Mouse (Mus musculus) cerebellum, adult 9-10 months (tissue): ENCODE measurements at regions not wholly inside any gene's neighbourhood (a gene's known extent, or its start where the extent isn't known, plus 50 kb on each side); places are given as distances from the start of the nearest gene placed in this dataset.

Source experiments
- DNase-seq: peaks from one replicate; pipeline ENCODE4 v3.0.0; 2022

GRCm38 (mm10) chr12:27060899-27061762 lies 281.2 kb downstream of the Sox11 start:
- DNase-seq, result no peak

DNA sequence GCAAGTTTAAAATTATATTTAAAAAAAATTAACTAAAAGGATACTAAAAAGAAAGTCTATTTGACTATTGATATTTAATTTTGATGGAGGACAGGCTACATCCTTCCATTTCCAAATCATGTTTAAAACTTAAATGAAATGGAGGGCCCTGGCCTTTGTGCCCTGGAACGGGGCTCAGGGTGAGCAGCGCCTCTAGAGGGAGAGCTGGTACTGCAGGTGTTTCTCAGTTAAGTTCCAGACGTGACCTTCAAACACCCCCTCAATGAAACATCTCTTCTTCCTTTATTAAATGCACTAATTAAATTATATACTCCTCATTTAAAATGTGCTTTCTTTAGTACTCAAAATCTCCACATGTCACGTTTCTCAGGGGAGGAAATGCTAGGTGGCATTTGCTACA lies 282.5 kb downstream of the Sox11 start:
- no peak for DNase-seq

DNA sequence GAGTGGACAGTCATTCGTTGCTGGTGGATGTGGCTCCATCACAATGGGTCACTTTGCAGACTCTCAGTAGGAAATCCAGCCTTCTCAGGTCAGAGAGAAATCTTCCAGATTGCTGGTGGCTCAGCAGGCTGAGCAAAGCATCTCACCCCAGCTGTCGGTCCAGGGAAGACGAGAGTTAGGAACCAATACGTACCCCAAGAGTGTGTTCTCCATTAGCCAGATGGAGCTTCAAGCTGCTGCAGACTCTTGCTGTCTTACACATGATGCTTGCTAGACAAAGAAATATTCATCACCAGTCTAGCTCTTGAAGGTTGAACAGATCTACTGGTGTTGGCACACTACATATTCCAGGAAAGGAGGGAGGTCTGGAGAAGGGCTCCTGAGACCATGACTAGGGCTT lies 288.0 kb downstream of the Sox11 start:
- no peak for DNase-seq

GRCm38 (mm10) chr12:27037922-27038321 lies 304.5 kb downstream of the Sox11 start:
- DNase-seq, result no peak

GRCm38 (mm10) chr12:27019751-27020150 lies 322.6 kb downstream of the Sox11 start:
- DNase-seq, result no peak

GRCm38 (mm10) chr12:27018366-27018765 lies 324.0 kb downstream of the Sox11 start:
- DNase-seq, result no peak

DNA sequence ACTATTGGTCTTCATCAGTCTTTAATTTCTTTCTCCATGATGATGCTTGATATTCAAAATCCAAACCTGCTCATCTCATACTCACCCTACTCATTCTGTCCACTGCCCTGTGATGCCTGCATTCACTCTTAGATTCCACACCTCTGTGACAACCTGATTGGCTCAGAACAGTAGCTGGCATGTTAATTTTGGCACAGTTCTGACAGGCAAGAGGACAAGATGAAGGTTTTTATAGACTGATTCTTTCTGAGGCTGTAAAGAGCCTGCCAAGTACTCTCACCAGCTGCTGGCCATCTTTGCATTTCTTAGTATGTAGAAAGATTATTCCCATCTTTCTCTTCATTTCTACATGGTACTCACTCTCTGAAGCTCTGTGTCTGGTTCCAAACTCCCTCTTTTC lies 343.1 kb downstream of the Sox11 start:
- no peak for DNase-seq

DNA sequence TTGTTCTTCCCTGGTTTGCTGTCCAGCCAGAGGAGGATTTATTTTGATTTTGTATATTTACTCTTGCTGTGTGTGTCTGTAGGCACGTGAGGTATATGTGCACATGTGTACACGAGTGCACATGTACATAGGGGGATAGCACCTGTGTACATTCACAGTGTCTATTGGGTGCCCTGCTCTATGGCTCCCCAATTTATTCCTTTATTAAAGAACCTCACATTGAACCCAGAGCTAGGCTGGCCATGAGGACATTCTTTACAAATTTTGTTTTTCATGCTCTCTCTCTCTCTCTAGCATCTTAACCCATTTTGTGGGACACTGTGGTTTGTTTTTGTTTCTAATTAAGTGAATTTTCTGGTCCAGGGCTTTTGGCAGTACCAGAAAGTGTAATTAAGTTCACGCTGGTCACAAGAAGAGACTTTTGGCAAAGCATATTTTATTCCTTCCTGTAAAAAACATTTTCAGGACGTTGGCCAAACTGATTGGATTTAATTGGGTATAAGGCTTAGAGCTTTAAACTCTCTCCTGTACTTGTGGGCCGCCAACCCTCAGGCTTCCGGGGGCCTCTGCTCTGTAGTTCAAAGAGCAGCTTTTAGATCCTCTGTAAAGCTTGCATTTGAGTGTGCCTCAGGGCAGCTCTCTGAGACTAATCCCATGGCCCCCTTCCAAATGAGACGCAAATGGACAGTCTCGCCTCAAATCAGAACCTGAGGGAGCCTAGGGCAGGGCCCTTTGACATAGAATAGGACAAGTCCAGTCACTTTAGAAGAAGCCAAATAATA lies 365.9 kb downstream of the Sox11 start:
- peak; percentile 8 for DNase-seq

- DNase-seq, result no peak
Observed at GRCm38 (mm10) chr12:26972495-26973113, 369.8 kb downstream of the Sox11 start.

DNA sequence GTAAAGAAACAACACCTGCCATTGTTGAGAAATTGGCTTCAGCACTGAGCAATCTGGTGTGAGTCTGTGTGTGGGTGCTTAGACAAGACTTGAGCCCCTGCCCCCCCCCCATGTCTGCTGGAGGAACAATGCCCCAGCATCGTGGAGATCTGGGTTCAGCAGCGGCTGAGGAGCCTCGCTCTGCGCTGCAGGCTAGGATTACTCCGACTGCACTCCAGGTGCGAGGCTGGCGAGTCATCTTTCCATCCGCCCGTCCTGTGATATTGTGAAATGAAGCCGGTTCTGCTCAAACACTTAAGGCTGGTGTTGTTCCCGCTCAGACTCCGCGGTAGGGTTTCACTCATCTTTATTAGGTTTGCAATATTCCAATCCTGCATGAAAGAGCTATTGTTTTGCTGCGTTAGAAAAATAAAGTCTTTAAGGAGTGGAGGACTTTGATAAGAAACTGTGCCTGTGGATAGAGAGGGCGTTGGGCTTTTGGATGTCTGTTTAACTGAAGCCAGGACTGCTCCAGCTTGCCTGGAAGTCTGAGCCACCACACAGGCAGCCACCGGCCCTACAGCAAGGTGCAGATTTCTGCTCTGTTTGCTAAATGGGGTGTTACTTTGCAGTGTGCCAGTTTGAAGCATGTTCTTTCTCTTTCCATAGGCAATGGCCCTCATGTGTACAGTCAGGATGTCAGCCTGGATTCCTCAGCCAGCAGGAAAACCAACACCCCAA lies 375.2 kb downstream of the Sox11 start:
- no peak for DNase-seq

DNA sequence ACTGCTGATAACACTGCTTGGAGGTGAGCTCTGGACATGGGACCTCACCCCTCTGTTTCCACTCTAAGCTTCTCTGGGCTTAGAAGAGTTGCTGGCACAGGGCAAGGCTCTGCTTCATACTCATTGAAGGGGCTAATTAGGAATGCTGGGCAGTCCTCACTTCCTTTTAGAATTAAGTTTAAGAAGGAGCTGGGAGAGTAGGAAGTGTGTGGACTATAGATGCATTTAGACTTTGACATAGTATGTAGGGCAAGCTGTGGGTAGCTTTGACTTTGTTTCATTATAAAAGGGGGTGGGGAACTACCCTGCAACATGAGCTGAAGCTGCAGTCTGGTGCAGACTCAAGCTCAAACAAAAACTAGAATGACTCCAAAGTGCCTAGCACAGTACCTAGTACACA lies 378.5 kb downstream of the Sox11 start:
- no peak for DNase-seq

GRCm38 (mm10) chr12:26939831-26940230 lies 402.5 kb downstream of the Sox11 start:
- no peak for DNase-seq

DNA sequence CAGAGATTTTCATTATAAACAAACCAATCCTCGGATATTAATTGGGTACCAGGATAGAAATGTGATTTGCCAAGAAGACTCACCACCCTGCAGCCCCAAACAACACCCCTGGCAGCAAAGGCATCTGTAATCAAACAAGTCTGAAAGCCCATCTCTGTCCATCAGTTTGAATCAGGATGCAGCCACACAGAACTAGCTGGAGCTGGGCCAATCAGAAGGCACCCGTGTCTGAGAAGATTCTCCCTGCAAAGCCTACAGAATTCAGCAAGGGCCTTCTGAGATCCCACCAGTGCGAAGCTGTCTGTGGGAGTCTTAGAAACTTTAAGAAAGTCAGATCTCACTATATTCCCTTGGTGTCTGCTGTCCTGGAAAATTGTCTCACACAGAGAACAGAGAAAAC lies 404.5 kb downstream of the Sox11 start:
- no peak for DNase-seq

DNA sequence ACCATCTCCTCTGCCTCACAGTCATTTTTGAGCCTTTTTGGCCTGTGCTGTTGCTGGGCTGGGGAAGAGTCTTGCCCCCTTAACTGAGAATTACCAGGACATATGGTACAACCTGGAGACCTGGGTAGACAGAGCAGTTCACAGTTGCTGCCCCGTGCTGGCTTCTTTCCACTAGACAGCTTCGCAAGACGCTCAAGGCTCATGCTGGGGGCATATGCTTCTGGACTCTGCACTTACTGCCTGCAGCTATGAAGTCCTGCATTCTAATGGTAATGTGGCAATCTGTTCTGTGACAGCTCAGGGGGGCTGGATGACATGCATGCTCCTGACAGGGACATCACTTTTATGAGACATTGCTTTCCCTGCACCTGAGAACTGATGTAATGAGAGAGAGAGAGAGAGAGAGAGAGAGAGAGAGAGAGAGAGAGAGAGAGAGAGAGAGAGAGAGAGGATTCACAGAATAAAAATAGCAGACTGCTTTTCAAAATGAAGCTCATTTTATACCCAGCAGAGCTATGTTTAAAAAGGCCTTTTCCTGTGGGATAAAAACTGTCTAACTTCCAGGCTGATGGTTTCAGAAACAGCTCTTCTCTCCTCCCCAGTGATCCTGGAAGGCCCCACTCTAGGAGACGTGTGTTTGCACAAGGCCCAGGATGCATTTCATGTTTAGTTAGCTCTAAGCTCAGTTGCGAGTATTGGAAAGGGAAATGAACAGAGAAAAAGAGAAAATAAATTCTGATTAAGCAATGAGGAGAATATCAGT lies 405.5 kb downstream of the Sox11 start:
- peak; percentile 90 for DNase-seq

DNA sequence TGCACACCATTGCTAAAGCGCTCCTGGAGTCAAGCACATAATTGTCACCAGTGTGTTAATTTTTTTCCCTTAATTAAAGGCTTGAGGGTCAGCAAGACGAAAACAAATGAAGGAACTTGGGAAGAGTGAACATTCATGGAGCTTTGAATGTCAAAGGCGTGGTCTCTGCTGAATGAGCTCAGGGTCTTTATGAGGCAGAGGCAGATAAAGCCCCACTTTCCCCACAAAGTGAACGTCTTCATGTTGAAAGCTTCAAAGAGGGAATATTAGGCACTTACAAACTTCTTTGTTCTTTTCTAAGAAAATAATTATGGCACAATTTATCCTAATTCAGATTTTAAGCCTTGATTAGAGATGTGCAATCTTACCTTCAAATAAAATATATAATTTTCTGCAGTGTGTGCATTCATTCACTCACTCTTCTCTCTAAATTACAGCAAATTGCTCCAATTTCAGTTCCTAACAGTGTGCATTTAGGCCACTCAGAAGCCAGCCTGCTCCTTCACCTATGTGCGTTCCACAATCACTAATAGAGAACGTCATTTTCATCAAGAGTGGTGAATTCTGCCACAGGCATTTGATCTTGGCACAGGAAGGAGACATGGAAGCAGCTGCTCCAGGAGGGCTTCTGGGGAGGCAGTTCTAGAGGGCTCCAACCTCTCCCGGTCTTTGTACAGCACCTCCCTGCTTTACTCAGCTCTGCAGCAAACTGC lies 412.1 kb downstream of the Sox11 start:
- DNase-seq, result no peak

DNA sequence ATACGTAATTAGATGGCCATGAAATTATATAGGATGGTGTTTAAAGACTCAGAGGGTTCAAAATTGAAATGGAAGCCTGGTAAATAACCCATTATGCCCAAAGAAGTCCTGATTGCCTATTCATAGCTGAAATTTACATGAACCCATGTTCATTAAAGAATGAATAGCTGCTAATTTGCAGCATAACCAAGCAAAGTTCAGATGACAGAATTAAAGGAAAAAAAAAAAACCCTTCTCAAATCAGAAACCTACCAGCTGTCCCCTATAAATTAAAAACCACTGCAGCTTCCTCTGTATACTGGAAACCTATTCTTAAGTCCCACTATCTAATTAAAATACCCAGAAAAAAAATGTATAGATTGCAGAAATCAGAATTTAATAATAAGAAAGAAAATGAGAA lies 436.2 kb downstream of the Sox11 start:
- no peak for DNase-seq

GRCm38 (mm10) chr12:26903894-26904272 lies 434.9 kb downstream of the Cmpk2 start:
- no peak for DNase-seq

GRCm38 (mm10) chr12:26903073-26903893 lies 434.3 kb downstream of the Cmpk2 start:
- no peak for DNase-seq

DNA sequence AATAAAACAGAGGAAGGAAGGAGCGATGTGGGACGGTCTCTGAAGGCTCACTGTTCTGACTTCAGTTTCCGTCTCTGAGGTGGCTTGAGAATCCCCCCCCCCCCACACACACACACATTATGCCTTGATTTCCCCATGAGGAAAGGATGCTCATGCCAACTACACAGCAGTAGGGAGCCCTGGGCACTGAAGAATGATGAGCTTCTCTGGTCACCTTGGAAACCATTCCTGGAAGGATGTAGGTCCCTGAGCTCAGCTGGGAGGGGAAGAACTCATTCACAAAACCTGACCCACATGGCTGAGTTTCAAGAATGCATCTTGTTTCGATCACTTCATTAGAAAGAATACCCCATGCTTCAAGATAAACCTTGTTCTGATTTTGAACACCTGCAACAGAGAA lies 422.2 kb downstream of the Cmpk2 start:
- DNase-seq, result no peak

- no peak for DNase-seq
Observed at GRCm38 (mm10) chr12:26886635-26887014, 417.6 kb downstream of the Cmpk2 start.
